Mouse (Mus musculus) heart, embryonic 15.5 days (tissue): ENCODE measurements around the gene Ercc2. TPM values are rescaled to one million over a fixed set of nuclear protein-coding genes. Genes with fewer than 3 reads are reported as not detected.

ENCODE experiments used
- ATAC-seq: fragments of 200-750 bp; cut with Nextera tagmentation; replicated peaks from 2 replicates; pipeline ENCODE4 v1.8.0; 2017; ENCODE audit warnings: low read depth, moderate TSS enrichment; ENCODE audit not compliant: insufficient number of reproducible peaks, insufficient read depth, low FRiP score
- H3K27ac ChIP-seq: fragments of 300-500 bp; sonication (generic); 2 replicates; pipeline ENCODE4 v1.5.1; 2015; ENCODE audit warnings: mild to moderate bottlenecking, inconsistent platforms
- H3K27me3 ChIP-seq: fragments of 300-500 bp; sonication (generic); 2 replicates; pipeline ENCODE4 v1.6.1; 2015; ENCODE audit warnings: inconsistent platforms
- H3K36me3 ChIP-seq: fragments of 300-500 bp; sonication (generic); 2 replicates; pipeline ENCODE4 v1.6.1; 2015; ENCODE audit warnings: mild to moderate bottlenecking, inconsistent platforms
- H3K4me1 ChIP-seq: fragments of 300-500 bp; sonication (generic); replicated peaks from 2 replicates; pipeline ENCODE4 v1.6.1; 2015; ENCODE audit warnings: inconsistent platforms
- H3K4me2 ChIP-seq: fragments of 300-500 bp; sonication (generic); 2 replicates; pipeline ENCODE4 v1.6.1; 2015; ENCODE audit warnings: inconsistent platforms, mild to moderate bottlenecking, moderate library complexity
- H3K4me3 ChIP-seq: fragments of 300-500 bp; sonication (generic); 2 replicates; pipeline ENCODE4 v1.5.1; 2015; ENCODE audit warnings: mild to moderate bottlenecking, inconsistent platforms
- H3K9ac ChIP-seq: fragments of 300-500 bp; sonication (generic); 2 replicates; pipeline ENCODE4 v1.6.1; 2015; ENCODE audit warnings: mild to moderate bottlenecking, inconsistent platforms
- H3K9me3 ChIP-seq: fragments of 300-500 bp; sonication (generic); replicated peaks from 2 replicates; pipeline ENCODE4 v1.6.1; 2016; ENCODE audit warnings: inconsistent platforms
- WGBS: fragments of 180-500 bp; shearing (Covaris S2); methylation state at CpG from one replicate; pipeline ENCODE4 v1.1.7; 2015; ENCODE audit warnings: mixed read lengths; 5-methylcytosine and 5-hydroxymethylcytosine counted together
- polyA plus RNA-seq: library from polyadenylated mRNA; unstranded; fragments of >200 nt; fragmentation: Nextera tagmentation; extraction: Ambion mirVana; gene quantifications from 2 replicates; pipeline ENCODE4 v1.2.1, GENCODE M21; 2015

Gene Ercc2
- polyA plus RNA-seq, 1 experiment from 2014 or later, result 8.9 TPM

DNA sequence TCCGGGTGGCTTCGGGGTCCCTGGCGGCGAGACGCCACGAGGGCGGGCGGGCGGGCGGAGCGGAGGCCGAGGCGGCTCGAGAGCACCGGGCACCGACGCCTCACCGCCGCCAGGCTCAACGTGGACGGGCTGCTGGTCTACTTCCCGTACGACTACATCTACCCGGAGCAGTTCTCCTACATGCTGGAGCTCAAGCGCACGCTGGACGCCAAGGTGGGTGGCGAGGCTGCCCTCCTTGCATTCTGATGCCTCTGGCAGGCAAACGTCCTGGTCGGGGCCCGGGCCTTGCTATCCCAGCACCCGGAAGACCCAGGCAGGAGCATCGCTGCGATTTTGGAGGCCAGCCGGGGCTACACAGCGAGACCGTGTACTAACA, 344 bp downstream of the Ercc2 start:
- peak overlapping the region; percentile 84 for H3K4me3 ChIP-seq
- WGBS, result under 1% methylated on average over 37 of the region's 37 CpGs
- peak overlapping the region; percentile 85 for H3K9ac ChIP-seq
- peak; percentile 47 for ATAC-seq
- H3K27me3 ChIP-seq, result no peaks in the 10 kb centered on the region
- H3K27ac ChIP-seq, result peak overlapping the region; percentile 54
- H3K4me2 ChIP-seq, result peak overlapping the region; percentile 80
- H3K36me3 ChIP-seq, result peaks cover 42% of the 10 kb centered on the region; the same call in 1 of the 2 replicates
- peaks cover 24% of the 10 kb centered on the region for H3K4me1 ChIP-seq
- no peaks in the 10 kb centered on the region for H3K9me3 ChIP-seq

DNA sequence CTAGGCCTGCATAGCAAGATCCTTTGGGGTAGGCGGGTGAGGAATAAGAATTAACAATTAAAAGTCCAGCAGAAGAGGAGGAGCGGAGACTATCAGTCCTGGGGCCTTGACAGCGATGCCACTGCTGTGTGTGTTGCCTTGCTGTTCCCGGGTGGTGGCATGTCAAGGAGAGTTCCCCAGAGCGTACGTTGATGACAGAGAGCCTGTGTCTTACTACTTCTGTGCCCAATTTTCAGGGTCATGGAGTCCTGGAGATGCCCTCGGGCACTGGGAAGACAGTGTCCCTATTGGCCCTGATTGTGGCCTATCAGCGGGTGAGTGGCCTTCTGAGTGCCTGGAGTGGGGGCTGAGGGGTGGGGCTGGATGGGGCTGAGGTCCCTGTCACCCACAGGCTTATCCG, 1.9 kb downstream of the Ercc2 start:
- H3K27ac ChIP-seq, result no peak overlapping the region
- H3K27me3 ChIP-seq, result no peaks in the 10 kb centered on the region
- H3K9me3 ChIP-seq, result no peaks in the 10 kb centered on the region
- no peak overlapping the region for H3K4me2 ChIP-seq
- no peak overlapping the region for H3K4me3 ChIP-seq
- WGBS, result 86% methylated on average over 9 of the region's 9 CpGs
- ATAC-seq, result no peak
- H3K36me3 ChIP-seq, result peaks cover 43% of the 10 kb centered on the region; the same call in 1 of the 2 replicates
- H3K4me1 ChIP-seq, result peaks cover 15% of the 10 kb centered on the region
- H3K9ac ChIP-seq, result no peak overlapping the region

DNA sequence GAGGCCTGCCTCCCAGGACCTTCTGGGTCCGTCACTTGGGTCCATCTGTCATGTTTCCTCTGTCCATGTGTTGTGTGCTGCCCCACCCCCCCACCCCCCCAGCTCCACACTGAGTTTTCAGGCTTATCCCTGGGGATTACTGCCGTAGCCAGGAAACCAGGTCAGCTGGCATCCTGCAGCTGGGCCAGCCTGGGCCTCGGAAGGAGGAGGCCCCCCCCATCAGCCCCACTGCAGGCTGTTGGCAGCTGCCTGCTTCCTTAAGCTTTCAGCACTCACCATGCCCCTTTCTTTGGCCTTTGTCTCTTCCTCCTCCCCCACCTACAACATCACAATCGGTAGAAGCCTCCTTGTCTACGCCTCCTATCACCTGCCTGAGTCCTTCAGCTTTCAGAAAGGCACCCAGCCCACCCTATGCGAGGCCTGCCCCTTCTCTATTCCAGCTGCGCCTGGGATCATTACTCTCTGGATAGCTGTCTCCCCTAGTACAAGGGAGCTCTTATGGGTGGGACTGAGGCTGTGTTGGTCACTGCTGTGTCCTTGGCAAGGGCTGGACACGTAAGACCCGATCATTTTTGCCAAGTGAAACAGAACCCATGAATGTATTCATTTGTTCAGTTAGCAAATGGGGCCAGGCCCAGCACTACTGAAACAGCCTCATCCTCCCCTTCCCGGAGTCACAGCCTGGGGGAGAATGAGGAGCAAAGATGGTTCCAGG, 7.0 kb downstream of the Ercc2 start:
- no peak overlapping the region for H3K9ac ChIP-seq
- peaks cover 86% of the 10 kb centered on the region for H3K36me3 ChIP-seq
- H3K9me3 ChIP-seq, result no peaks in the 10 kb centered on the region
- no peak overlapping the region for H3K4me3 ChIP-seq
- WGBS, result 70% methylated on average over 10 of the region's 10 CpGs
- H3K27ac ChIP-seq, result no peak overlapping the region
- no peaks in the 10 kb centered on the region for H3K4me1 ChIP-seq
- H3K4me2 ChIP-seq, result no peak overlapping the region
- no peaks in the 10 kb centered on the region for H3K27me3 ChIP-seq
- ATAC-seq, result no peak

GRCm38 (mm10) chr7:19394484-19394883, 12.7 kb downstream of the Ercc2 start:
- 86% methylated on average over 8 of the region's 8 CpGs for WGBS
- peaks cover 4% of the 10 kb centered on the region for H3K4me1 ChIP-seq
- no peak overlapping the region for H3K4me2 ChIP-seq
- no peak overlapping the region for H3K27ac ChIP-seq
- H3K4me3 ChIP-seq, result no peak overlapping the region
- no peak for ATAC-seq
- peaks cover 56% of the 10 kb centered on the region for H3K36me3 ChIP-seq
- H3K27me3 ChIP-seq, result peaks cover 4% of the 10 kb centered on the region; the same call in 1 of the 2 replicates
- H3K9me3 ChIP-seq, result no peaks in the 10 kb centered on the region
- H3K9ac ChIP-seq, result no peak overlapping the region

- H3K9ac ChIP-seq, result peak overlapping the region; percentile 41
- H3K9me3 ChIP-seq, result no peaks in the 10 kb centered on the region
- H3K27ac ChIP-seq, result no peak overlapping the region
- H3K4me2 ChIP-seq, result peak overlapping the region; percentile 73
- 3% methylated on average over 27 of the region's 27 CpGs for WGBS
- H3K4me1 ChIP-seq, result peaks cover 22% of the 10 kb centered on the region
- peaks cover 28% of the 10 kb centered on the region for H3K27me3 ChIP-seq
- ATAC-seq, result peak; percentile 40; the same call in 1 of the 2 replicates
- peak overlapping the region; percentile 40 for H3K4me3 ChIP-seq
- peaks cover 8% of the 10 kb centered on the region; the same call in 1 of the 2 replicates for H3K36me3 ChIP-seq
Measured at GRCm38 (mm10) chr7:19399496-19400280, 17.9 kb downstream of the Ercc2 start.

DNA sequence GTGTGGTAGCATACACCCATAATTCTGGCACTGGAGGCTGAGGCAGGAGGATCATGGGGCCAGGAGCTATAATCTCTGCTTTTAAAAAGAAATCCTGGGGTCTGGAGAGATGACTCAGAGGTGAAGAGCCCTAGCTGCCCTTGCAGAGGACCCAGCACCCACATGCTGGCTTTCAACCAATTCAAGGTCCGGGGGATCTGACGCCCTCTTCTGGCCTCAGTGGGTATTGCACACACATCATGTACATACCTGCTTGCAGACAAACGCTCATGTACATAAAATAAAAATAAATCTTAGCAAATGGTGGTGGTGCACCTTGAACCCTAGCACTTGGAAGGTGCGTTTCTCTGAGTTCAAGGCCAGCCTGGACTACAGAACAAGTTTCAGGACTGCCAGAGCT, 19.1 kb downstream of the Ercc2 start:
- Histone ChIP-seq H3K4me3 (no peak overlapping the region), H3K9me3 (no peaks in the 10 kb centered on the region), H3K27me3 (peaks cover 34% of the 10 kb centered on the region), H3K9ac (no peak overlapping the region), H3K4me1 (peaks cover 27% of the 10 kb centered on the region), H3K36me3 (no peaks in the 10 kb centered on the region), H3K4me2 (no peak overlapping the region), H3K27ac (no peak overlapping the region)
- no peak for ATAC-seq
- 78% methylated on average over 4 of the region's 4 CpGs for WGBS

DNA sequence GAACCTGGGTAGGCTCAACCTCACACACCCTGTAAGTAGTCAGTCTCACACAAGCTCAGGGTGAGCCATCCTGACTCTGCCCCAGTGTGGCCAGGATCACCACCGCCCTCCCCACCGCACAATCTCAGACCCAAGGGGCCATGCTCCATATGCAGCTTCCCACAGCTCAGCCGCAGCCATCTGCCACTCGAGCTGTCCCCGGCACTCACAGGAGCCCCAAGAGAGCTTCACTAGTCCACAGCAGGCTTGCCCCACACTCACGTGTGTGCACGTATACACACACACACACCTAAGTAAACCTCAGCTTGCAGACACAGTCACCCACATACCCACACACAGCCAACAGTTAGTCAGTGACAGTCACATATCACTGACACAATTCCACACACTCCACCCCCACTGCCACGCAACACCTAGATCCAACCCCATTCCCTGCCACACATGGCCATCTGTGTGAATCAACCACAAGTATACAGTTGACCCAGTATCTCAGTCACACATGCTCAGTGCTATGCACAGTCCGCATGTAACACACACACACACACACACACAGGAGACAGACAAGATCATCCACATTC, 20.8 kb downstream of the Ercc2 start:
- peaks cover 27% of the 10 kb centered on the region for H3K4me1 ChIP-seq
- H3K36me3 ChIP-seq, result no peaks in the 10 kb centered on the region
- H3K9ac ChIP-seq, result no peak overlapping the region
- peaks cover 34% of the 10 kb centered on the region for H3K27me3 ChIP-seq
- WGBS, result 81% methylated on average over 9 of the region's 9 CpGs
- no peaks in the 10 kb centered on the region for H3K9me3 ChIP-seq
- H3K27ac ChIP-seq, result no peak overlapping the region
- H3K4me2 ChIP-seq, result no peak overlapping the region
- no peak for ATAC-seq
- no peak overlapping the region for H3K4me3 ChIP-seq

DNA sequence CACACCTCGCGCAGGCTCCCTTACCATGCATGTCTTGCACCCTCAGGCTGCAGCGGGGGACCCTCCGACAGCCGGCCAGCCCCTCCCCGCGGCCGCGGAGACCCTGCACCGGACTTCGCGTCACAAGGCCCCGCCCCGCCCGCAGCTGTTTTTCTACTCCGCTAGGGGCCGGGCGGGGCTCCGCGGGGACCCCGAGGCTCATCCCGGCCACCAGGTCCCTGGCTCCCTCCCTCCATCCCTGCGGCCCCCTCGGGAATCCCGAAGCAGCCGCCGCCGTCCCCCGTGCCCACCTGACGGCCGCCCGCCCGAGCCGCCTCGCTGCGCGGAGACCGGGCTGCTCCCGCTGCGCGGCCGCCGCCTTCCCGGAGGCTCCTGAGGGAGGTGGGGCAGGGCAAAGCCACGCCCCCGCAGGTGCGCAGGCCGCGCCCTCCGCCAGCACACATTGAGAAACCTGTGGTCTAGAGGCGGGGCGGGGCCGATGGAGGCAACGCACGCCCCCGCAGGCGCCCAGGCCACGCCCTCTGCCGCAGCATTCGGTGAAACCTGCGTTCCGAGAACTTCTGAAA, 22.0 kb downstream of the Ercc2 start, which contains the start of gene Klc3:
TSS of gene Klc3 (minus strand) at position 374 of the 566 bp plus-strand sequence.
- peak within 1 kb of the TSS; percentile 66 for H3K9ac ChIP-seq
- H3K4me3 ChIP-seq, result peak within 1 kb of the TSS; percentile 70
- no peaks in the 10 kb centered on the region for H3K36me3 ChIP-seq
- H3K27me3 ChIP-seq, result peaks cover 34% of the 10 kb centered on the region
- H3K9me3 ChIP-seq, result no peaks in the 10 kb centered on the region
- peak; percentile 57 for ATAC-seq
- H3K4me2 ChIP-seq, result peak within 1 kb of the TSS; percentile 99
- WGBS, result under 1% methylated on average over 62 of the region's 62 CpGs
- peaks cover 27% of the 10 kb centered on the region for H3K4me1 ChIP-seq
- no peak within 1 kb of the TSS for H3K27ac ChIP-seq

GRCm38 (mm10) chr7:19404476-19404875, 22.7 kb downstream of the Ercc2 start, which contains the start of gene Ckm:
Gene Ckm (plus strand): TSS chr7:19404776.
- 53% methylated on average over 7 of the region's 7 CpGs for WGBS
- Histone ChIP-seq H3K36me3 (no peaks in the 10 kb centered on the region), H3K27ac (no peak within 1 kb of the TSS), H3K27me3 (peaks cover 30% of the 10 kb centered on the region), H3K9ac (peak within 1 kb of the TSS; percentile 66), H3K9me3 (no peaks in the 10 kb centered on the region), H3K4me1 (peaks cover 27% of the 10 kb centered on the region), H3K4me2 (peak within 1 kb of the TSS; percentile 99), H3K4me3 (peak within 1 kb of the TSS; percentile 70)
- no peak for ATAC-seq

DNA sequence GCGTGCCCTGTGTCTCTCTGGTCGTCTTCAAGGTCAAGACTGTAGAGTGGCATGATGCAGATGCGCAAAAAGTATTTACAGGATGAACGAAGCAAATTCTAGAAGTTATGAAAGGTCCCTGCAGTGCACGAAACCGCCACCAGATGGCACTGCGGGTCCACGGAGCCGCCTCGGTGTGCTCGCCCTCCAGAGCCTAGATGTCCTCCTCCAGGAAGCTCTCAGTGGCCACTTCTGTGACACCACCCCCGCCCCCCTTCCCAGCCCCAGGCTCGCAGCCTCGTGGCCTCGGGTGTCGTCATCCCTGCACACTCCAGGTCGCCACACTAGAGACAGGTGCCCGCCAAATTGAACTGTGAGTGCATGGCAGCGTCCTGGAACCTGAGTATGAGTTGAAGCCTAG, 23.6 kb downstream of the Ercc2 start:
- Histone ChIP-seq H3K4me1 (peaks cover 28% of the 10 kb centered on the region), H3K9ac (no peak overlapping the region), H3K27ac (no peak overlapping the region), H3K9me3 (no peaks in the 10 kb centered on the region), H3K4me3 (no peak overlapping the region), H3K36me3 (no peaks in the 10 kb centered on the region), H3K27me3 (peaks cover 30% of the 10 kb centered on the region), H3K4me2 (peak overlapping the region; percentile 39)
- WGBS, result 4% methylated on average over 19 of the region's 19 CpGs
- no peak for ATAC-seq

DNA sequence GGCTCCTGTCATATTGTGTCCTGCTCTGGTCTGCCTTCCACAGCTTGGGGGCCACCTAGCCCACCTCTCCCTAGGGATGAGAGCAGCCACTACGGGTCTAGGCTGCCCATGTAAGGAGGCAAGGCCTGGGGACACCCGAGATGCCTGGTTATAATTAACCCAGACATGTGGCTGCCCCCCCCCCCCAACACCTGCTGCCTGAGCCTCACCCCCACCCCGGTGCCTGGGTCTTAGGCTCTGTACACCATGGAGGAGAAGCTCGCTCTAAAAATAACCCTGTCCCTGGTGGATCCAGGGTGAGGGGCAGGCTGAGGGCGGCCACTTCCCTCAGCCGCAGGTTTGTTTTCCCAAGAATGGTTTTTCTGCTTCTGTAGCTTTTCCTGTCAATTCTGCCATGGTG, 27.9 kb downstream of the Ercc2 start:
- Histone ChIP-seq H3K27ac (peak overlapping the region; percentile 97), H3K27me3 (peaks cover 5% of the 10 kb centered on the region), H3K4me1 (peaks cover 27% of the 10 kb centered on the region), H3K36me3 (peaks cover under 1% of the 10 kb centered on the region; the same call in 1 of the 2 replicates), H3K4me2 (peak overlapping the region; percentile 43), H3K9me3 (no peaks in the 10 kb centered on the region), H3K4me3 (no peak overlapping the region), H3K9ac (peak overlapping the region; percentile 20)
- WGBS, result 21% methylated on average over 6 of the region's 6 CpGs
- ATAC-seq, result peak; percentile 72
